Comparison of ENCODE assay signal across 30 mouse cellular contexts in the genomic region with DNA sequence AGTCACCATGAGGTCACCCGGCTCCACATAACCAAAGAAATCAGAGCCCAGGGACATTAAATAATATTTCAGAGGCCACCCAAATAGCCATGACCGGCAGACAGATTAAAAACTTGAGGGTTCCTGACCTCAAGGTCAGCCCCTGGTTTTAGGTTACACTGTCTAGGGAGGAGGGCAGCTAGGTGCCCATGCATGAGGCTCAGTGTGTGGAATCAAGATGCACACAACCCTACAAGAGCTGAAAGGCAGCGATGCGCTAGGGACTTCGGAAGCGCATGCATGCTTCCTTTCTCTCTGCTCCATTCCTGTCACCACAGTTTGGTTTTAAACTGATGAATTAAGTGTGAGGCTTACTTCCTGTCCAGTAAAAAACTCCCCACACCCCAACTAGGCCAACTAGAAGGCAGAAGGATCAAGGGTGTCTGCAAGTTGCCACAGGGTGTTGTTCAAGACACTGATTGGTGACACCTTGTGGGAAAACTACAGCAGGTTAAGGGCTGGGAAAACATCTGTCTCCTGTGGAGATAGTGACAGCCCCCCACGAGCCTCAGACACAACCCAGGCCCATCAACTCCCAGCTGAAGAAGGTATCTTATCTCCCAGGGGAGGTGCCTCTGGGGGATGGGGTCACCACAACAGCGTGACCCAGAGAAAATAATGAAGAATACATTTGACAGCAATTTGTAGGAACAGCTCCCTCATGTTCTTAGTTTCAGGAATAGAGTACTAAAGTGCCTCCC.
DNase-seq lines count a peak whose midpoint lies in the region; ATAC-seq and TF ChIP-seq lines count a peak whose summit lies in the region.
"Had no signal": no experiment of that assay in that cellular context is flagged by ENCODE, and none has a peak within 500 bp of the region (broad histone marks: within the 10 kb centered on the region; RNA-seq: fewer than 3 reads in every experiment).

No protein-coding gene starts in this region.

- H3K27me3 ChIP-seq in kidney, embryonic 14.5 days (ENCODE audit: control insufficient read depth, insufficient read depth, low read length), result no peaks in the 10 kb centered on the region
- no peaks in the 10 kb centered on the region for H3K27me3 ChIP-seq in lung, embryonic 14.5 days (ENCODE audit: insufficient read depth, low read length)
- no peaks in the 10 kb centered on the region for H3K27me3 ChIP-seq in midbrain, embryonic 10.5 days (ENCODE audit: low read depth, poor library complexity, severe bottlenecking)
- H3K27me3 ChIP-seq: forebrain, embryonic 13.5 days; heart, embryonic 13.5 days; midbrain, embryonic 13.5 days; Patski had no signal

- no peaks in the 10 kb centered on the region for H3K36me3 ChIP-seq in kidney, embryonic 14.5 days (ENCODE audit: control insufficient read depth, insufficient read depth, low read length)
- no peaks in the 10 kb centered on the region for H3K36me3 ChIP-seq in lung, embryonic 14.5 days (ENCODE audit: insufficient read depth)
- no peaks in the 10 kb centered on the region for H3K36me3 ChIP-seq in midbrain, embryonic 10.5 days
- H3K36me3 ChIP-seq: heart, embryonic 13.5 days; midbrain, embryonic 13.5 days had no signal

- H3K4me1 ChIP-seq in kidney, embryonic 14.5 days (ENCODE audit: control insufficient read depth, insufficient read depth, low read length), result no peaks in the 10 kb centered on the region
- no peaks in the 10 kb centered on the region for H3K4me1 ChIP-seq in lung, embryonic 14.5 days (ENCODE audit: insufficient read depth)
- H3K4me1 ChIP-seq in midbrain, embryonic 10.5 days, result peaks cover 14% of the 10 kb centered on the region
- H3K4me1 ChIP-seq: forebrain, embryonic 13.5 days; midbrain, embryonic 13.5 days had no signal

- no peak overlapping the region for H3K4me3 ChIP-seq in kidney, embryonic 14.5 days (ENCODE audit: low read length)
- H3K4me3 ChIP-seq in lung, embryonic 14.5 days (ENCODE audit: low read depth, low read length), result no peak overlapping the region
- no peak overlapping the region for H3K4me3 ChIP-seq in midbrain, embryonic 10.5 days
- H3K4me3 ChIP-seq: erythroblast, embryonic 14.5 days; forebrain, embryonic 13.5 days; heart, embryonic 13.5 days; midbrain, embryonic 13.5 days had no signal

- ATAC-seq in kidney, embryonic 14.5 days (ENCODE audit: low FRiP score, low TSS enrichment), result peak; percentile 68
- peak; percentile 31; the same call in 1 of the 2 replicates for ATAC-seq in lung, embryonic 14.5 days (ENCODE audit: insufficient read depth)
- ATAC-seq: forebrain, embryonic 13.5 days; hindbrain, embryonic 16.5 days; midbrain, embryonic 13.5 days; Patski had no signal

- H3K27ac ChIP-seq in kidney, embryonic 14.5 days (ENCODE audit: low read depth, low read length), result no peak overlapping the region
- H3K27ac ChIP-seq in lung, embryonic 14.5 days (ENCODE audit: low read depth), result no peak overlapping the region
- no peak overlapping the region for H3K27ac ChIP-seq in midbrain, embryonic 10.5 days (replicated peaks)
- H3K27ac ChIP-seq: forebrain, embryonic 13.5 days; heart, embryonic 13.5 days; liver, embryonic 14.5 days; midbrain, embryonic 13.5 days had no signal

- no peak overlapping the region for H3K9ac ChIP-seq in kidney, embryonic 14.5 days (ENCODE audit: low read depth, low read length)
- no peak overlapping the region for H3K9ac ChIP-seq in lung, embryonic 14.5 days
- H3K9ac ChIP-seq: forebrain, embryonic 13.5 days; heart, embryonic 13.5 days; liver, embryonic 14.5 days; midbrain, embryonic 13.5 days had no signal

- no peak overlapping the region for H3K4me2 ChIP-seq in kidney, embryonic 14.5 days (replicated peaks; ENCODE audit: low read depth, low read length)
- H3K4me2 ChIP-seq in lung, embryonic 14.5 days, result no peak overlapping the region
- H3K4me2 ChIP-seq: forebrain, embryonic 13.5 days; heart, embryonic 13.5 days; midbrain, embryonic 13.5 days had no signal

- H3K9me3 ChIP-seq in kidney, embryonic 14.5 days (ENCODE audit: control insufficient read depth, low read length), result no peaks in the 10 kb centered on the region
- no peaks in the 10 kb centered on the region for H3K9me3 ChIP-seq in lung, embryonic 14.5 days (ENCODE audit: low read depth, low read length)
- no peaks in the 10 kb centered on the region for H3K9me3 ChIP-seq in midbrain, embryonic 10.5 days (replicated peaks)
- H3K9me3 ChIP-seq: forebrain, embryonic 13.5 days; heart, embryonic 13.5 days; midbrain, embryonic 13.5 days had no signal

- WGBS in kidney, embryonic 14.5 days, result 20% methylated on average over 8 of the region's 8 CpGs
- 17% methylated on average over 8 of the region's 8 CpGs for WGBS in lung, embryonic 14.5 days
- 78% methylated on average over 8 of the region's 8 CpGs for WGBS in midbrain, embryonic 10.5 days

- no peak for DNase-seq in kidney, postnatal 25 days
- peak; percentile 29 for DNase-seq in lung, embryonic 14.5 days
- DNase-seq in lung, postnatal 14 days, result no peak
- peak; percentile 42 for DNase-seq in embryo, embryonic 11 days
- peak; percentile 25 for DNase-seq in forelimb bud, embryonic 11.5 days (ENCODE audit: low read depth, low spot score)
- no peak for DNase-seq in midbrain, embryonic 10.5 days (ENCODE audit: low spot score)
- DNase-seq in heart, adult 9 months (ENCODE audit: low spot score in 2 of 2), result no peak
- DNase-seq: adrenal gland, postnatal 14 days; cerebellum, adult 11-12 months; cerebellum, adult 9-11 months; gastrocnemius, postnatal 14 days; heart, adult 18-20 months; heart, postnatal 10 days; kidney, adult 2 months; layer of hippocampus, postnatal 36 days; left cerebral cortex, postnatal 4 days; liver; lung, adult 2 months; lung, postnatal 36 days; right cerebral cortex, adult 18-20 months; thymus, adult 2 months; thymus, postnatal 36 days had no signal

- TF ChIP-seq CTCF in lung, embryonic 14.5 days (IDR thresholded peaks at IDR 0.05; ENCODE audit: low read depth), result no peak

Comparison
In these comparisons a context has a peak if more than half of its experiments do, and no peak if none do; other contexts are left out.
1. DNase-seq: peak in lung, embryonic 14.5 days (single experiment), embryo, embryonic 11 days (single experiment) and forelimb bud, embryonic 11.5 days (single experiment); none in kidney, postnatal 25 days (0 of 2), lung, postnatal 14 days (single experiment), midbrain, embryonic 10.5 days (single experiment) and heart, adult 9 months (0 of 2).